Mouse (Mus musculus) layer of hippocampus, adult 9-11 months (tissue): Measurements from ENCODE around the gene Coro1b.
A peak's percentile ranks its signal among the peaks of the same experiment; 100 is the strongest.
"Not testable (repeated sequence)": the region's sequence is repeated elsewhere in the genome, so short reads cannot be mapped to it uniquely, and the experiment has no call there.

Experiments
- DNase-seq: peaks from one replicate; pipeline ENCODE4 v3.0.0; 2022

Coro1b gene

DNA sequence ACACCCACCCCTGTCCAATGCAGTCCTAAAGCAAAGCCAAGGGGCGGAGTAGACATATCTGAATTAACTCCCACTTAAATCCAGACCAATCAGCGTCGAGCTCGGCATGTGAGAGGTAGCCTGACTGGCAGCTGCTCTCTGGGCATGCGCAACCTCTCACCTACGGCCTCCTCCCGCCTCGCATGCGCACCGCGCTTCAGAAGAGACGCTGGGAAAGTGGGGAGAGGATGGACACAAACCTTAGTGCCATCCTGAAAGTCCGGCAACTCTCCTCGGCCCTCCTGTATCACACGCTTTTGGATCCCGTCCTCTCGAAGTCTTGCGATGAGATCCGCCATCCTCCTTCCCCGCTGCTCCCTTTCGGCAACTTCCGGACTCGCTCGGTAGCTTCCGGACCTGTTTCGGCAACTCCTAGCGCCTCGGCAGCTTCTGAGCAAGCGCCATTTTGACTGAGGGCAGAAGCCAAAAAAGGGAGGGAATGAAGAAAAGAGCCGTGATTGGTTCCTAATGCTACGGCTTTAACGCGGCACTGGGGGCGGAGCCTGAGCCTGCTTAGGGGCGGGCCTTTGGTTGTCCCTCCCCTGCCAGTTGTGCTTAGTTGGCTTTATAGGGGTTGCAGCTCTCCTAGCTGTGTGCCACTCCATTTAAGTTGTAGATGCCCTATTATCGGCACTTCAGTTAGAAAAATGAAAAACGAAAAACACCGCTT lies 27.2 kb upstream of the Coro1b start:
- DNase-seq = peak; percentile 98

DNA sequence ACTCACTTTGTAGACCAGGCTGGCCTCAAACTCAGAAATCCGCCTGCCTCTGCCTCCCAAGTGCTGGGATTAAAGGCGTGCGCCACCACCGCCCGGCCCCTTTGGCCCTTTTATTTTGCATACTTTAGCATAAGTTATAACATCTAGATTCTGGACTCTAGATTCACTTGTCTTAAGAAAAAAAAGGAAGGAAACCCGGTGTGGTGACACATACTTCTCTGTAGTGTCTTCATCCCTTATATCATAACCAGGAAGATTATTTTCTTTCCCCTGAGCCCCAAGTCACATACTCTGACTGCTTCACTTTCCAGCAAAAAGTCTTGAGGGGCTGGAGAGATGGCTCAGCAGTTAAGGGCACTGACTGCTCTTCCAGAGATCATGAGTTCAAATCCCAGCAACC lies 26.5 kb upstream of the Coro1b start:
- DNase-seq = not testable (repeated sequence)

DNA sequence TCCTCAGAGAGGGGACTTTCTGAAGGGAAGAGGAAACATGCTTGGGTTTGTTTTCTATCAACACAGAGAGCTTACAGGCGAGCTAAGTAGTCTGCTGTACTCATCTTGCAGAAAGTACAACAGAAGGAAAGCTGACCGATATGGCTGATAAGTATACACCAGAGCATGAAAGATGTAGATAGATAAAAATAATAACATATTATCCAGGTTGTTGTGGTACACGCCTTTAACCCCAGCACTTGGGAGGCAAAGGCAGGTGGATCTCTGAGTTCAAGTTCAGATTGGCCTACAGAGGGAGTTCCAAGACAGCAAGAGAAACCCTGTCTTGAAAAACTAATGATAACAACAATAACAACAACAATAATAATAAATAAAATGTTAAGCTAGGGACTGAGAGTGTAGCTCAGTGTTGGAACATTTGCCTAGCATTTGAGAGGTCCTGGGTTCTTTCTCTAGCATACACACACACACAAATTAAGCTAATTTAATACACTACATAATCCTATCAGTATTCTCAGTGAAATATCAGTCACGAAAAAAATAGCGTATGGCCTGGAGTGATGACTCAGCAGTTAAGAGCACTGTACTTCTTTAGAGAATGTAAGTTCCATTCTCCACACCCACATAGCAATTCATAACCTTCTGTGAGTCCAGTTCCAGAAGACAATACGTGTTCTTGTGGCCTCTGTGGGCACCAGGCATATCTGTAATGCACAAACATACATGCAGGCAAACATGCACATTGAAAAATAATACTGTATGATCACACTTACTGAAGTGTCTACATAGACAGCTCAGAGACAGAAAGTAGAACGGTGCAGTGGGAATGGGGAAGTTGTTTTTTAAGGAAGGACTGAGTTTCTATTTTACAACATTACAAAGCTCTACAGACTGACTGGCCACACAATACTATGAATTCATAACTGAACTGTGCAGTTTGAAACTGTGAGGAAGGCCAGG lies 25.7 kb upstream of the Coro1b start:
- no peak for DNase-seq

DNA sequence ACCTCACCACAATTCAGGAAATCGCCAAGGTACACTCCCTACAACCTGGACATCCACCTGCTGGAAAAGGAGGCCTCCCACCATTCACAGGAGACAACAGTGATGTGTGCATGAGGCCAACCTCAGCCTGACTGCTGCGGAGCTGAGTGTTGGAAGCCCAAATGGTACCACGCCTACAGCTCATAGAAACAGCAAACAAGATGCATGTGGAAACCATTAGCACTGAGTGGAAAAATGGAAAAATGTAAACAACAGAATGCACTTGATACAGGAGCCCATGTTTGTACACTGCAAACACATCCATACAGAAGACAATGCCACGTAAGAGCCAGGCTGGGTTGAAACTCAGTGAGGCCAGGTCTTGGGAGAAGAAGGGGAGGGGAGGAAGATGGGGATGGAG lies 24.0 kb upstream of the Coro1b start:
- no peak for DNase-seq

DNA sequence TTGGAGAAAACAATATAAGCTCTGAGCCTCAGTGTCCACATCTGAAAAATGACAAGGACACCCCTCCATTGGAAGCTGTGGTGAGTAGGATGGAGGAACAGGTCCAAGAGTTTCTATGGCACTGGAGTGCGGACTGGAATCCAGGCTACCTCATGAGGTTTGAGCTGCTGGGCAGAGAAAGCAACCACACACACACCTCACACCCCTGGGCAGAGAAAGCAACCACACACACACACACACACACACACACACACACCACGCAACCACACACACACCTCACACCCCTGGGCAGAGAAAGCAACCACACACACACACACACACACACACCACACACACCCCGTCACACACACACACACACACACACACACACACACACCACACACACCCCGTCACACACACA lies 23.2 kb upstream of the Coro1b start:
- not testable (repeated sequence) for DNase-seq

DNA sequence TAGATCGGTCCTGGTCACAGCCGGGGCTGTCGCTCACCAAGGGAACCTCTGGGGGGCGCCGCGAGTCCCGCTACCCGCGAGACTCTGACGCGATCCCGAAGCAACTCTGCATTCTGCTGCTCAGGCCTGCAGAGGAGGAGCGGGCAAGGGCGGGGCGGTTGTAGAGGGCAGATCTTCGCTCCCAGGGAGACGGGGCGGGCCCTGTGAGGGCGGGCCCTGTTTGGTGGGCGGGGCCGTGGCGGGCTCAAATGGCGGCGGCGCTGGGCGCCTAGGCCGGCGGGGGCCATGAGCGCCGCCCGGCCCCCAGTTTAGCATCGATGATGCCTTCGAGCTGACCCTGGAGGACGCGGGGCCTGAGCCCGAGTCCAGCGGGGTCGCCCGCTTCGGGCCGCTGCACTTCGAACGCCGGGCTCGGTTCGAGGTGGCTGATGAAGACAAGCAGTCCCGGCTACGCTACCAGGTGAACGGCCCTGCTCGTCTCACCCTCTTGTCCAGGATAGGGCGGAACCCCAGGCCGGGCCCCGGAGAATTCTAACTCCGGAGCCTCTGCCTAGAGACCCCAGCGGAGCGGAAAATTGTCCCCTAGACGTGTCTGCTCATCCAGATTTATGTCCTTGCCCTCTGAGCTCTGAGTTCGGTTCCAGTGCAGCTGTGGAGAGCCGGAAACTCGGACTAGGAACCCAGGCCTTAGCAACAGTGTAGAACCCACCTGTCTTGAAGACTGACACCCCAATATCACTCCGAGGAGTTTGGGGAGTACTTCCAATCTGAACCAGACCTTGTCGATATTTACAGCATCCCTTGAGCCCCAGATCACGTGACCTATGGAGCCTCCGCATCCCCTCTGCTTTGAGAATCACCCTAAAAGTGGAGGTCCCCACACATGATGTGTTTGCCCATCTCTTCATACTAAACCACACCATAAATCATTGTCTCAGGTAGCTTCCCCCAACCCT lies 22.4 kb upstream of the Coro1b start, which contains the start of gene Aip:
Gene Aip, minus strand, starts transcription at position 118 of the 956 bp plus-strand sequence.
- peak; percentile 99 for DNase-seq

DNA sequence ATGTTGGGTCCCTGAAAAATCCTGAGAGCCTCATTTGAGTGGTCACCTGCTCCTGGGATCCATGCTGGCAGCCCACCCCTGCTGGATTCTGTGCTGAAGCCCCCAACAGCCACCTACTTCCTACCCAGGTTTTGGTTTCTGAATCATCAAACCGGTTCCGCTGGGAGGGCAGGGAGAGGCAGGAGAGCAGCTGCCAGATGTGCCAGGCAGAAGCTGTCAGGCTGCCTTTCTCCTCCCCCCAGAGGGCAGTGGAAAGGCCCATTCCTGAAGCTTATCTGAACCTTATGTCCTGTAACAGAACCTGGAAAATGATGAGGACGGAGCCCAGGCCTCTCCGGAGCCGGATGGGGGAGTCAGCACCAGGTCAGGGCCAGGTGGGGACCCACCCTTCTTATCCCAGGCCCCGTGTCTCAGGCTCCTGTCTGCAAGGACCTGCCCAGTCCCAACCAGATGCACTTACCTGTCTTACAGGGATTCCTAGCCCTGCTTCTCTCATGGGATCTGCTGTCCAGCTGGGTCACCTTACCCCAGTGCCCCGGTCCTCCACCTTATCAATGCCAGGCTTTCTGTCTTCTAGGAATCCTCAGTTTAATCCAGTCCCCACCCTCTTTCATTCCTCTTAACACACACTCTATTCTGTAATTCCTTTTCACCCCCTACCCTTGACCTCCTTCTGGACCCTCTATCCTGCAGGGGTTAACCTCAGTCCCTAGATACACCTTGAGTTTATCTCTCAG lies 21.5 kb upstream of the Coro1b start:
- no peak for DNase-seq

DNA sequence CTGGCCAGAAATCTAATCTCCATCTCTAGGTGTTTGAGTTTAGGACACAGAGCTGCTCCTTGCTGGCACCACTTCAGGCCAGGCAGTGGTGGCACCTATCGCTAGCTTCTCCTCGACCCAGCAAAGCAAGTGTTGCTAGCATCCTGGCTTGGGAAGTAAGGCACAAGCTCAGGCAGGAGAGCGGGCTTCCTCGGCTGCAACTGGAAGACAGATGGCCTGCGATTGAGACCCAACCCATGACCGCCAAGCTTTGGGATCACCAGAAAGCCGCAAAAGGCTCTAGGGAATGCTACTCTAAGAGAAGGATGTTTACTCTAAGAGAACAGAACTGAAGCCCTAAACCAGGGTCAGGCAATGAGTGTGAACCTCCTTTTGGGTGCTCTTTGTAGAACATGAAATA lies 19.0 kb upstream of the Coro1b start:
- no peak for DNase-seq

DNA sequence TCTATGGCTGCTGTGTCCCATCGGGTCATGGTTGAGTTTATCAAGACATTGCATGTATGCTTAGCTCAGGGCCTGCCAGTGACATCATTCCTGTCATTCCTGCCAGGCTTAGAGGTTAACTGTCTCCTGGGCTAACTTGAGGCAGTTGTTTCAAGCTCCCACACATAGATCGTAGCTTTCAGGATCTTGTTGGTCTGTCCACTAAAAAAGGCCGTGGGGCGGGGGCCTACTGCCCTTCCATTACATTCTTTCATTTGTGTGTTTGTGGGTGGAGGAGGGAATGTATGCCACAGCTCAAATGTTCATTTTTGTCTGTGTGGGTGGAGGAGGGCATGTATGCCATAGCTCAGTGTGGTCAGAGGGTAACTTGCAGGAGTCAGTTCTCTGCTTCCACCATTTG lies 18.3 kb upstream of the Coro1b start:
- no peak for DNase-seq

DNA sequence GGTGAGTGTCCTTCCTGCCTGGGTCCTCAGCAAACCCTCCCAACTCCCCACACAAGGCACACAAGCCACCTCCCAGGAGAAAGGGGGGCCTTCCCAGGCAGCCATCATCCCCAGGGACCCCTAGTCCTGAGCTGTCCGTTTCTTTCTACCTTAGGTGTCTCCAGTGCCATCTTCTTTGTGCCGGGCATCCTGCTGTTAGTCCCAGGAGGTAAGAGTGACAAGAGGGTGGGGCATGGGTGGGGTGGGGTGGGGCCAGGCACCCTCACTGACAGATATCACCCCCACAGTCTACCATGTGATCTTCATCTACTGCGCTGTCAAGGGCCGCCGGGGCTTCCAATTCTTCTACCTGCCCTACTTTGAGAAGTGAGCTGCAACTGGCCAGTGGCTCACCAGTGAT lies 17.3 kb upstream of the Coro1b start:
- DNase-seq = no peak

DNA sequence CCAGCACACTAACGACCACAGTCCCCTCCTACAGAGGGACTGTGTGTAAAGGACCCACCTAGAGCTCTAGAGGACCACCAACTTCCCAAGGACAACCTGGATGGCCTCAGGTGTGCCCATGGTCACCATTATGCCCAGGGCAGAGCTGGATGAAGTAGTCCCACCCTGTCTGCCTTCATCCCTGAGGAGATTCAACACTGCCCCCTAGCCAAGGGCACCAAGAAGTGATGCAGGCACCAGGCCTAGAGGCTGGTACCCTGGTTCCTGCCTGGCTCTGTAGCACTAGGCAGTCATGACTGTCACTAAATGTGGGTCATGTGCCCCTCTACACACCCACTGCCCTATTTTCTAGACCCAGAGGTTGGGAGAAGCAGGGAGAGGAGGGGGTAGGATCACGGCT lies 16.7 kb upstream of the Coro1b start:
- DNase-seq = no peak

DNA sequence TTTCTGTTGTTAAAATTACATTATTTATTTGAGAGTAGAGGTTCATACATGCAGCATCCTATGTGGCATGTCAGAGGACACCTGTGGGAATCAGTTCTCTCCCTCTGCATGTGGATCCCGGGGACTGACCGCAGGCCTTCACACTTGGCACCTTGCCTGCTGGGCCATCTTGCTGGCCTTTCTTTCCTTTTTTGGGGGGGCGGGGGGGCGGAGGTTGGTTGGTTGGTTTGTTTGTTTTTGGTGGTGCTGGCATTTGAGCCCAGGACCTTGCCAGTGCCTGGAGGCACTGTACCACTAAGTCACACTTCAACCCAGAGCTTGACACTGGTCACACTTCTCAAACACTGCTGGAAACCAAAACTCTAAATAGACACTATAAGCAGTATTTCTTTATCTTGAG lies 14.1 kb upstream of the Coro1b start:
- no peak for DNase-seq

DNA sequence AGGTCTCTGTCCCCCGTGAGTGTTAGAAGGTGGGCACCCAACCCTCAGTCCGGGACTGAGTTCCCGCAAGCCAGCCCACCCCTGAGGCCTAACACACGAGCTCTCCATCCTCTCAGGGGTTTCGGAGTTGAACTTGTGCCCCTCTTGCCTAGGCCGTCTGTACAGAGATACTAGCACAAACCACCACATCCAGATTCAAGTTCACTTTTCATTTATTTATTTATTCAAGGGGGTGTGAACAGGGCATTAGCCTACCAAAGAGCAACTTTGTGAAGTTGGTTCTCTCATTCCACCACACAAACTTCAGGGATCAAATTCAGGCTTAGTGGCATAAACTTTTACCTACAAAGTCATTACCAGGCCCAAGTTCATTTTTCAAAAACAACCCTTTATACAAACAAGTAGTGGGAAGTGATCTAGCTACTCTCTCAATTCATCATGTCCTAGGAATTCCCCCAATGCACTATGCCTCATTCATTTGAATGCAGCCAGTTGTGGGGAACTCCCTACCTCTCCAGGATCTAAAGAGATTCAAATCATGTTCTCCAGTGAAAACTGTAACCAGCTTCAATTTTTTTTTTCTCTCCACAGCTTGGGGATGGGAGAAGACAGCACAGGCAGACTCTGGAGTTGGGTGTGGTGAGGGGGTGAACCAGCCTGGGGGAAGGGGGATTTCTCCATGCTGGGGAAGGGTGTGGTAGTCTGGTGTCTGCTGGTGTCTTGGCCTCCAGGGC lies 13.0 kb upstream of the Coro1b start:
- DNase-seq = not testable (repeated sequence)

DNA sequence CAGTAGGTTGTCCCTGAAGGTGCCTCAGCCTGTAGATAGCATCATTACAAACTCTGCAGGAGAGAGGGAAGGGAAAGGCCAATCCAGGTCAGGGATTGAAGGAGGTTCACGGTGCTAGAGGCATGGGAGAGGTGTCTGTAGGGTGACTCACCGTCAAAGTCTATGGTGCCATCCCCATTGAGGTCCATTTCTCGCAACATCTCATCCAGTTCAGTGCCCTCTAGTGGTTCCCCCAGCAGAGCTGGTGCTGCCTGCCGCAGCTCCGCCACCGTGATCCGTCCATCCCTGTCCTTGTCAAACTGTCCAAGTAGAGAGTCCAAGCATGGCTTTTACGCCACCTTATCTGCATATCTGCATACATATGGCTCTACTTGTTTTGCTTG lies 12.5 kb upstream of the Coro1b start:
- not testable (repeated sequence) for DNase-seq

DNA sequence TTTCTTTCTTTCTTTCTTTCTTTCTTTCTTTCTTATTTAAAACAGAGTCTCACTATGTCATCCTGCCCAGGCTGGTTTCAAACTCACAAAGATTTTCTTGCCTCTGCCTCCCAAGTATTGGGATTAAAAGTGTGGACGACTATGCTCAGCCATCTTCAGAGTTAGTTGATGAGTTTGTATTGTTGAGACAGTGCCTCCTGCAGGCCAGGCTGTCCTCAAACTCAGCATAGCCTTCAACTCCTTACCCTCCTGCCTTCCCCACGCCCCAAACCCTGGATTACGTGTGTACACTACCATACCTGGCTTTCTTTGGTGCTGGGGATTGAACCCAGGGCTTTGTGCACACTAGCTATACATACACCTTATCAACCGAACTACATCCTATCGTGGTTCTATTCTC lies 12.0 kb upstream of the Coro1b start:
- DNase-seq = no peak

DNA sequence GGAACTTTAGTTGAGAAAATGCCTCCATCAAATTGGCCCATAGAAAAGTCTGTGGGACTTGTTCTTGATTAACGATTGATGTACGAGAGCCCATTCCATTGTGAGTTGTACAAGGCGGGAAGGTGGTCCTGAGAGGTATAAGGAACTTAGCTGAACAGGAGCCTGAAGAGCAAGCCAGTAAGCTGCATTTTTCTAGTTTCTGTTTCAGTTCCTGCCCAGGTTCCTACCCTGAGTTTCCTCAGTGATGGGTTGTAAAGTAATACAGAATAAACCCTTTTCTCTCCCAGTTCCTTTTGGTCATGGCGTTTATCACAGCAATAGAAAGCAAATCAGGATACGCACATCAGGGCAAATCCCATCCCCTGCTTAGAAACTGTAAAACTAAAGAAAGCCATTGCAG lies 10.5 kb upstream of the Coro1b start:
- no peak for DNase-seq

DNA sequence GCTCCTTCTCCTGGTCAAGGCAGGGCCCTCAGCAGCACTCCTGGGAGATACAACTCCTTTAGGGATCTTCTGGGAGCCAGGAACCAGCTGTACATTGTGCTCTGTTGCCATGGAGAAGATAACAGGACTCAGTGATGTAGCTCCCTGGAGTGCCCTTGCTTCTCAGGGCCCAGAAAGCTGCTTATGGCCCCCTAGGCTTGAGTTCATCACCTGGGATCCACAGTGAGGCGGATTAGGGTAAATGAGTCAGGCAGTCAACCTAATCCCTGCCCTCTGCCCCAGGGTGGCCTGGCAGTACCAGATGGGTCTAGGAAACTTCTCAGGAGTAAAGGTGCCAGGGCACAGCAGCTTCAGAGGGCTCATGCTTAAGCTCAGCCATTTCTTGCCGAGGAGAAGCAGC lies 9.0 kb upstream of the Coro1b start, which contains the start of gene Gpr152:
Gene Gpr152, plus strand, starts transcription at position 342 of the 400 bp plus-strand sequence.
- DNase-seq = no peak

DNA sequence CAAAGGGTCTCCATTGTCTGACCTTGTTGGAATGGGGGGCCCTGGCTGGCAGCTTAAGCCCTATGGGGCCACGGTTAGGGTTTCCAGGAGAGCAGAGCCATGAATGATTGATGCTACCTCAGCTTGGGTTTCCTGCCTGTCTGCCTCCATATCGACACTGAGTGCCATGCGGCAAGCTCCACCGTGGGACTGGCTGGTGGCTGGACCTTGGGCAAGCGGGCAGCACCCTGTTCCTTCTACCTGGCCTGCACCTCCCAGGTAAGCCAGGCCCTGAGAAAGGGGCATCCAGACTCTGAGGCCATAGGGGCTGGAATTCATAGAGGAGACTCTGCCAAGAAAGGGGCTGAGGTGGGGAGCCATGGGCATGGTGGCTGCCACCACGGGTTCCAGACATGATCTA lies 8.3 kb upstream of the Coro1b start:
- DNase-seq = no peak

DNA sequence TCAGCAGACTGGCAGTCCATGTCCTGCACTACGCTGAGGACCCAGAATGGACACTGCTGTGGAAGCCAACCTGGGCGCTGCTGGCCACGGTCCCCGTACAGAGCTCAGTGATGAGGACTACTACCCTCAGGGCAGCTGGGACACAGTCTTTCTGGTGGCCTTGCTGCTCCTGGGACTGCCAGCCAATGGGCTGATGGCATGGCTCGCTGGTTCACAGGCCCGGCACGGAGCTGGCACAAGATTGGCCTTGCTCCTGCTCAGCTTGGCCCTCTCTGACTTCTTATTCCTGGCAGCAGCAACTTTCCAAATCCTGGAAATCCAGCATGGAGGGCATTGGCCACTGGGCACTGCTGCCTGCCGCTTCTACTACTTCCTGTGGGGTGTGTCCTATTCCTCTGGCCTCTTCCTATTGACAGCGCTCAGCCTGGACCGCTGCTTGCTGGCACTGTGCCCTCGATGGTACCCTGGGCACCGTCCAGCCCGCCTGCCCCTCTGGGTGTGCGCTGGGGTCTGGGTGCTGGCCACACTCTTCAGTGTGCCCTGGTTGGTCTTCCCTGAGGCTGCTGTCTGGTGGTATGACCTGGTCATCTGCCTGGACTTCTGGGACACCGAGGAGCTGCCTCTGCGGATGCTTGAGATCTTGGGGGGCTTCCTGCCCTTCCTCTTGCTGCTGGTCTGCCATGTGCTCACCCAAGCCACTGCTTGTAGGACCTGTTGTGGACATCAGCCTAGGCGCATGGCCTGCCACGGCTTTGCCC lies 5.8 kb upstream of the Coro1b start:
- DNase-seq = no peak

DNA sequence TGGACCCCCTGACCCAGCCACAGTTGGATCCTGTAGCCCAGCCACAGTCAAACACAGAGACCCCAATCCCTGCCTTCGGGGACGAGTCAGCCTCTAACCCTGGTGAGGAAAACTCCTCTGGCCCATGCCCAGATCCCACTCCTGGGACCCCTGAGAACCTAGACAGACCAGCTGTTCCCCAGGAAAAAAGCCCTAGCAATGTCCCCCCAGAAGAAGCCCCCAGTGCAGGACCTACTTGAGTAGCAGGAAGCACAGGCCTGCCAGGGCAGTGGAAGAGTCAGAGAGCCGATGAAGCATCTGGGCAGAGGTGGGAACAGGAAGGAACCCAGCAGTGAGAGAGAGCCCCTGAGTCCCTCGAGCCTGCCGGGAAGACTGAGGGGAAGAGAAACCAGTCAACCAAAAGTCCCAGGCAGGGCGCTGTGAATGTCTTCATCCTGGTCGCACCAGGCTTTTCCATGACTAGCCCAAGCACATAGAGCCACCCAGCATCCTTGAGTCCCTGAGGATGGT lies 4.6 kb upstream of the Coro1b start, which contains the start of gene Cabp4:
Gene Cabp4, minus strand, starts transcription at position 275 of the 510 bp plus-strand sequence.
- DNase-seq = no peak
